Mouse (Mus musculus): Measurements from ENCODE around the gene Ccl8. TPM values are rescaled to one million over a fixed set of nuclear protein-coding genes. Genes with fewer than 3 reads are reported as not detected.
A peak's percentile ranks its signal among the peaks of the same experiment; 100 is the strongest.

Ccl8 gene
- polyA plus RNA-seq, 1 experiment from 2014 or later, result not detected

DNA sequence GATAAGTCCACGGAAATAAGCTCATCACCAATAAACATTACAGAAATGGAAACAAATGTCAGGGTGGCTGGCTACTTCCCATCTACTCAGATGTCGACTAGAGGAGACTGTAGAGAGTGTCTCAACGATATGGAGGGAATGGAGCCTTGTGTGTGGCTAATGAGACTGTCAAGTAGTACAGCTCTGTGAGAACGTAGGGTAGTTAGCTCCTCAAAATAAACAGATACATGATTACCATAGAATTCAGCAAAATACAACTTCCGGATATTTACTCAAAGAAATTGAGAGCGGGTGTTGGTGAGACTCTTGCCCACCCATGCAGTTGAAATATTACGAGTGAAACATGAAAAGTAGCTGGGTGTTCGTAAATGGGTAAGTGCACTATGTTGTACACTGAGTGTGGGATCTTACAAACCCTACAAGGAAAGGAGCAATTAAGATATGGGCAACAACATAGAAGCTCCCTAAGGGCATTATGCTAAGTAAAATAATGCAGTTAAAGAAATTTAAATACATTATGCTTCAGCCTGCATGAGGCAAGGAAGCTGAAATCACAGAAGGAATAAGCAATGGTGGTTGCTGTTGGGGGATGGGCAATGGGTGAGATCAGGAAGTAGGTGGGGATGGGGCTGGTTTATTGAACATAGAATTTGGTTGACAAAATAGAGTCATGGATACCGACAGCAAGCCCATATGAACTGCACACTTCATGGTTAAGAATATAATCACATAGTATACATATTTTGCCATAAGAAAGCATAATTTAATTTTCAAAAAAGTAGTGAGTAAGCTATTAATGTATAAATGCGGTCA lies 15.3 kb upstream of the Ccl8 start:
- Histone ChIP-seq H3K4me3 (ENCODE audit: low read length) (no peak overlapping the region), H3K4me1 (ENCODE audit: insufficient read depth, low read length) (no peaks in the 10 kb centered on the region), H3K4me2 (replicated peaks; ENCODE audit: low read depth, low read length) (no peak overlapping the region), H3K9me3 (ENCODE audit: low read length) (no peaks in the 10 kb centered on the region), H3K9ac (replicated peaks; ENCODE audit: low read length) (no peak overlapping the region), H3K36me3 (ENCODE audit: insufficient read depth, low read length) (no peaks in the 10 kb centered on the region), H3K27me3 (ENCODE audit: insufficient read depth, low read length) (no peaks in the 10 kb centered on the region), H3K27ac (ENCODE audit: low read length) (no peak overlapping the region)
- WGBS, result 80% methylated on average over 10 of the region's 10 CpGs
- no peak for ATAC-seq (ENCODE audit: low FRiP score, low TSS enrichment)

DNA sequence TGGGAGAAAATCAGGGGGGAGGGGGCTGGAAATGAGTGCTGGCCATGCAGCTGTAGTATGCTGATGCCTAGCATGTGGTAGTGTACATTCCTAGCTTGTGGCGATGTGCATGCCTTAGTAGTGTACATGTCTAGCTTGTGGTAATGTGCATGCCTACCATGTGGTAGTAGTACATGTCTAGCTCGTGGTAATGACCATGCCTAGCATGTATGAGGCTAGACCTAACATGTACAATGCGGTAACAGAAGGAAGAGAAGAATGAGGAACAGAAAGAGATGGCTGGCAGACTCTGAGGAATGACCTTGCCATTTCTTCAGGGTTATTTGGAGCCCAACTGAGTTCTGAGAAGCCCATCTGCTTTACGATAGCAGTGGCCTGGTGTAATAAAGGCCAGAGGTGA lies 13.9 kb upstream of the Ccl8 start:
- Histone ChIP-seq H3K36me3 (ENCODE audit: insufficient read depth, low read length) (no peaks in the 10 kb centered on the region), H3K27me3 (ENCODE audit: insufficient read depth, low read length) (no peaks in the 10 kb centered on the region), H3K4me1 (ENCODE audit: insufficient read depth, low read length) (no peaks in the 10 kb centered on the region), H3K27ac (ENCODE audit: low read length) (no peak overlapping the region), H3K4me2 (replicated peaks; ENCODE audit: low read depth, low read length) (no peak overlapping the region), H3K9ac (replicated peaks; ENCODE audit: low read length) (no peak overlapping the region), H3K4me3 (ENCODE audit: low read length) (no peak overlapping the region), H3K9me3 (ENCODE audit: low read length) (no peaks in the 10 kb centered on the region)
- no peak for ATAC-seq (ENCODE audit: low FRiP score, low TSS enrichment)
- 76% methylated on average over 4 of the region's 4 CpGs for WGBS

DNA sequence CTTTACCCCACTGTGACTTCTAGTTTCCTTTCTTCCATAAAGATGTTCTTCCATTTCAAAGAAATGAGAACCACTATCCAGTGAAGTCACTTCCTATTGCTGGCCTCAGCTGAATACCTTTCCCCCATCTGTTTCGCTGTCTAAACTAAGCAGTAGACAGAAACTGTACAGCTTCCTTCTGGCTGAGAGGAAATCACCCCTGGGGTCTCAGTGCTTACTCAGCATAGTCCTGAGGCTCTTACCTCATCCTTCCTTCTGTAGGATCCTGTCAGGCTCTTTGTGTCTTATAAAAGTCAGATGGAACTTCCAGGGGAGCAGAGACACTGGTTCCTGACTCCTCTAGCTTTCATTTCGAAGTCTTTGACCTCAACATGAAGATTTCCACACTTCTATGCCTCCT lies 13.5 kb upstream of the Ccl8 start, which contains the start of gene Ccl12:
Ccl12 (plus strand) TSS at position 317 of the 400 bp plus-strand sequence.
- Histone ChIP-seq H3K36me3 (ENCODE audit: insufficient read depth, low read length) (no peaks in the 10 kb centered on the region), H3K9ac (replicated peaks; ENCODE audit: low read length) (no peak within 1 kb of the TSS), H3K27me3 (ENCODE audit: insufficient read depth, low read length) (no peaks in the 10 kb centered on the region), H3K27ac (ENCODE audit: low read length) (no peak within 1 kb of the TSS), H3K4me3 (ENCODE audit: low read length) (no peak within 1 kb of the TSS), H3K4me2 (replicated peaks; ENCODE audit: low read depth, low read length) (no peak within 1 kb of the TSS), H3K9me3 (ENCODE audit: low read length) (no peaks in the 10 kb centered on the region), H3K4me1 (ENCODE audit: insufficient read depth, low read length) (no peaks in the 10 kb centered on the region)
- WGBS, result 65% methylated on average over 2 of the region's 2 CpGs
- ATAC-seq (ENCODE audit: low FRiP score, low TSS enrichment), result no peak

DNA sequence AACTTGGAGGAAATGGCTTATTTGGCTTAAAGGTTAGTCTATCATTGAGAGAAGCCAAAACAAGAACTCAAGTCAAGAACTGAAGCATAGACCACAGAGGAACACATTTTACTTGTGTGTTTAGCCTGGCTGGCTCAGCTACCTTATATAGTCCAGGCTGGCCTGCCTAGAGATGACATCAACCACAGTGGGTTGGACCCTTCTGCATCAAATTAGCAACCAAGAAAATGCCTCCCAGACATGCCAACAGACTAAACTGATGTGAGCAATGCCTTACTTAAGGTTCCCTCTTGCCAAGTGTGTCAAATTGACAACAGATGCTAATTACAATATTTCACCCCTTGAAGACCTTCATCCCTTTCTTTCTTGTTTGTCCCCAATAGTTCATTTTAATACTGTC lies 5.4 kb upstream of the Ccl8 start:
- H3K4me2 ChIP-seq (replicated peaks; ENCODE audit: low read depth, low read length), result no peak overlapping the region
- no peaks in the 10 kb centered on the region for H3K4me1 ChIP-seq (ENCODE audit: insufficient read depth, low read length)
- H3K27me3 ChIP-seq (ENCODE audit: insufficient read depth, low read length), result no peaks in the 10 kb centered on the region
- no peaks in the 10 kb centered on the region for H3K36me3 ChIP-seq (ENCODE audit: insufficient read depth, low read length)
- no peaks in the 10 kb centered on the region for H3K9me3 ChIP-seq (ENCODE audit: low read length)
- ATAC-seq (ENCODE audit: low FRiP score, low TSS enrichment), result no peak
- no peak overlapping the region for H3K9ac ChIP-seq (replicated peaks; ENCODE audit: low read length)
- H3K4me3 ChIP-seq (ENCODE audit: low read length), result no peak overlapping the region
- no peak overlapping the region for H3K27ac ChIP-seq (ENCODE audit: low read length)

DNA sequence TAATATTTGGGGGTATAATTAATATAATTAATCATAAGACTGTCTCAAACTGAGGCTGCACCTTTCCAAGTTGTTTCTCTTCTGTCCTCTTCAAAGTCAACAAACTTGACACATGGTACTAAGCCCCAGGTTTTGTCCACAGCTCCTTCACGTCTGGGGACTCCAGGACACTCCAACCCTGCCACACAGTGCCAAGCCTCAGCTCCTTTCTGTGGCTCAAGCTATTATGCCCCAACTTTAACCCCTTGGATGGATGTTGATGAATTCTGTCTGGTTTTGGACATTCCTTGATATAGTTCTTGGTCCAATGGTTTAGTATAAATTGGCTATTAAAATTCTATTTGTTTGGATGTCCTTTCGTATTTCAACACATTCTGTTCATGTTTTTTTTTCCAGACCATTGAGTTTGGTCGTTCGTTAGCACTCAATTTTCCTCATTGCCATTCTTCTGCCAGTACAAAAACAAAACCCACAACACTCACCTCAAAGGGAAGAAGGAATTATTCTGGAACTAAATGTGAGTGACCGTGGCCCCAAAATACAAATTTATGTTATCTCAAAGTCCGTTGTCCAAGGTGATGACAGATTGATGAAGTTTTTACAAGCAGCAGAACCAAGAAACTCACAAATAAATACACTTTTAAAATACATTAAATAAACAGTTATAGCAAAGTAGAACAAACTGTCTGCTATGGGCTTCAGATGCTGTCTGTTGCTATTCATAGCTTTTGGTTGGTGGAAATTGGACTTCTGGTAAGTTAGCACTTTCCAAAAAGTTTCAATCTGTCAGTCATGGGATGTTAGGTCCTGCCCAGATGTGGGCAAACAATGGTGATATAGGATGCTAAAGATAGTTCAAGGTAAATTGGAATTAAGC lies 4.4 kb upstream of the Ccl8 start:
- H3K4me1 ChIP-seq (ENCODE audit: insufficient read depth, low read length), result no peaks in the 10 kb centered on the region
- no peaks in the 10 kb centered on the region for H3K36me3 ChIP-seq (ENCODE audit: insufficient read depth, low read length)
- no peaks in the 10 kb centered on the region for H3K27me3 ChIP-seq (ENCODE audit: insufficient read depth, low read length)
- H3K9me3 ChIP-seq (ENCODE audit: low read length), result no peaks in the 10 kb centered on the region
- no peak overlapping the region for H3K4me2 ChIP-seq (replicated peaks; ENCODE audit: low read depth, low read length)
- no peak for ATAC-seq (ENCODE audit: low FRiP score, low TSS enrichment)
- no peak overlapping the region for H3K4me3 ChIP-seq (ENCODE audit: low read length)
- H3K27ac ChIP-seq (ENCODE audit: low read length), result no peak overlapping the region
- H3K9ac ChIP-seq (replicated peaks; ENCODE audit: low read length), result no peak overlapping the region
- WGBS, result 43% methylated on average over 6 of the region's 6 CpGs

DNA sequence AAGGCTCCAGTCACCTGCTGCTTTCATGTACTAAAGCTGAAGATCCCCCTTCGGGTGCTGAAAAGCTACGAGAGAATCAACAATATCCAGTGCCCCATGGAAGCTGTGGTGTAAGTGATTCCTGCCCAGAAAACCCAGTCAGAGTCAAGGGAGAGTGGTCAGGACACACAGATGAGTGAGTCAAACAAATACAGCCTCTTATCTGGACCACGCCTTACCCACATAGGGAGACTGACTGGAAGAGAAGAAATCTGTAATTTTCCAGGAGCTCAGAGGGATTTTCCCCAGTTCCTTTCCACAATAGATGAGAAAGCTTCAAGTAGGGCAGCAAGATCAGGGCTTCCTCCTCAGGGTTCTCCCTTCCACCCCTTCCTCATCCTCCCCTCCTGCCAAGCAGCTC lies 1.1 kb downstream of the Ccl8 start:
- H3K27ac ChIP-seq (ENCODE audit: low read length), result no peak overlapping the region
- no peaks in the 10 kb centered on the region for H3K36me3 ChIP-seq (ENCODE audit: insufficient read depth, low read length)
- H3K4me1 ChIP-seq (ENCODE audit: insufficient read depth, low read length), result no peaks in the 10 kb centered on the region
- no peak overlapping the region for H3K4me2 ChIP-seq (replicated peaks; ENCODE audit: low read depth, low read length)
- no peaks in the 10 kb centered on the region for H3K27me3 ChIP-seq (ENCODE audit: insufficient read depth, low read length)
- ATAC-seq (ENCODE audit: low FRiP score, low TSS enrichment), result no peak
- H3K9me3 ChIP-seq (ENCODE audit: low read length), result no peaks in the 10 kb centered on the region
- 88% methylated on average over 3 of the region's 3 CpGs for WGBS
- H3K9ac ChIP-seq (replicated peaks; ENCODE audit: low read length), result no peak overlapping the region
- H3K4me3 ChIP-seq (ENCODE audit: low read length), result no peak overlapping the region

DNA sequence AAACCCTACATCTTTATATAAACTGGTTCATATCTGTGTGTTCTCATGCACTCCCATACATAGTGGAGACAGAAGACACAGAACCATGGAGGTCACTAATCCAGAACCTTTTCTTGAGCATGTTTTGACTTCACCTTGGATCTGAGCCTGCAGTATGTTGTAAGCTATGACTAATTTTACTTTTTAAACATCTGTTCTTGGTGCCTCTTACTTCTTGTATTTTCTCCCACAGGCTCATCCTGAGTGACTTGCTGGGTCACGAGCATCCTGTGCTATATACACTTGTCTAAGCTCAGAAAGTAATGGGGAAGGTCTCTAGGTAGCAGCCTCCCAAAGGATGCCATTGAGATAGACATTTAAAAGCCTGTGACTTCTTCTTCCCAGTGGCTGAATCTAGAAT lies 18.0 kb downstream of the Ccl8 start:
- whole genome bisulfite sequencing, result 86% methylated on average over 1 of the region's 1 CpGs
- no peak for ATAC-seq (ENCODE audit: low FRiP score, low TSS enrichment)

DNA sequence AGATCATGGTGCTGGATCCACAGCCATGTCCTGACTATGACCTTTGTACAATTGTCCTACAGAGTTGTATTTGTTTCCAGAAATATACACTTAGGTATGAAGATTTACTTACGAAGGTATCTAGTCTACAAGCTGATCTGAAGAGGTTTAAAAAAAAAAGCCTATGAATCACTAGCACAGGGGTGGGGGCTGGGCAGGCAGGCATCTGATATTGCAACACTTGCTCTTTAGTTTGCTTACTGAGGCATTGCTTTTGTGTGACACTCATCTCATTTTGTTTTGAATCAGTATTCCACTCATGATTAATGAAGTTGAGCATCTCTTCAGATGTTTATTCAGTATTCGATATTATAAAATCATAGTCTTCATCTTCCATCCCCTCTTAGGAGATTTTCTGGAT lies 21.2 kb downstream of the Ccl8 start:
- ATAC-seq (ENCODE audit: low FRiP score, low TSS enrichment), result no peak
- Histone ChIP-seq H3K27ac (ENCODE audit: low read length) (no peak overlapping the region), H3K27me3 (ENCODE audit: insufficient read depth, low read length) (no peaks in the 10 kb centered on the region), H3K4me1 (ENCODE audit: insufficient read depth, low read length) (peaks cover 15% of the 10 kb centered on the region), H3K36me3 (ENCODE audit: insufficient read depth, low read length) (no peaks in the 10 kb centered on the region), H3K4me2 (replicated peaks; ENCODE audit: low read depth, low read length) (no peak overlapping the region), H3K9me3 (ENCODE audit: low read length) (no peaks in the 10 kb centered on the region), H3K4me3 (ENCODE audit: low read length) (no peak overlapping the region), H3K9ac (replicated peaks; ENCODE audit: low read length) (no peak overlapping the region)
- WGBS, result 92% methylated on average over 2 of the region's 2 CpGs

More for the DNA sequence above, 18.0 kb downstream of the Ccl8 start:
- no peaks in the 10 kb centered on the region for H3K27me3 ChIP-seq (ENCODE audit: insufficient read depth, low read length)
- peaks cover 6% of the 10 kb centered on the region for H3K4me1 ChIP-seq (ENCODE audit: insufficient read depth, low read length)
- no peaks in the 10 kb centered on the region for H3K36me3 ChIP-seq (ENCODE audit: insufficient read depth, low read length)
- H3K4me3 ChIP-seq (ENCODE audit: low read length), result no peak overlapping the region
- no peak overlapping the region for H3K27ac ChIP-seq (ENCODE audit: low read length)
- H3K9me3 ChIP-seq (ENCODE audit: low read length), result no peaks in the 10 kb centered on the region
- H3K4me2 ChIP-seq (replicated peaks; ENCODE audit: low read depth, low read length), result no peak overlapping the region
- H3K9ac ChIP-seq (replicated peaks; ENCODE audit: low read length), result no peak overlapping the region

DNA sequence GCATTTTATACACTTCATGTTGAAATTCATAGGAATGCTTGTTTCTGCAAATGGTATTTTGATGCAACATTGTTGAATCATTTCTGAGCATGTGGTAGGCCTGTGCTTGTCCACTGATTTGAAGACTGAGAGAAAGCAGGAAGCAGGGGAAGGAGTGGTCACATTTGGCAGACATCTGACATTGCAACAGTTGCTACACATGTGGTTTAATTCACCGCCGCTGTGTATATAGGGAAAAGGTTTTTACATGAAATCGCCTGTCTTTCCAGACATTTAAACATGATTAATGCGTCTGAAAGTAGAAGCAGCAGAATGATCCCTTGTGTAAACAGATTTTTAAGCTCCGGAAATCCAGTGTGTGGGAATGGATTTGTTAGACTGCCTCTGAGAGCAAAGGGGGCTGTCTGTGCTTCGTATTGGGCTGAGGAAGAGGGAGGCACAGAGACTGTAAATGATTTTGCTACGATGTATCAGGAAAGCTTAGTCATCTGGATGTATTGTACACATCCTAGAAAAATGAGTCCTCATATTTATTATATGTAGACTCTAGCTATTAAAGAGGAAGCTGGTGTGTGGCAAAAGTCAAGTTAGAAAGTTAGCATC lies 24.6 kb downstream of the Ccl8 start:
- peaks cover 15% of the 10 kb centered on the region for H3K4me1 ChIP-seq (ENCODE audit: insufficient read depth, low read length)
- peak; percentile 79 for ATAC-seq (ENCODE audit: low FRiP score, low TSS enrichment)
- H3K9ac ChIP-seq (replicated peaks; ENCODE audit: low read length), result no peak overlapping the region
- WGBS, result 20% methylated on average over 7 of the region's 7 CpGs
- H3K4me2 ChIP-seq (replicated peaks; ENCODE audit: low read depth, low read length), result no peak overlapping the region
- no peaks in the 10 kb centered on the region for H3K27me3 ChIP-seq (ENCODE audit: insufficient read depth, low read length)
- no peaks in the 10 kb centered on the region for H3K9me3 ChIP-seq (ENCODE audit: low read length)
- no peak overlapping the region for H3K4me3 ChIP-seq (ENCODE audit: low read length)
- H3K27ac ChIP-seq (ENCODE audit: low read length), result peak overlapping the region; percentile 76
- H3K36me3 ChIP-seq (ENCODE audit: insufficient read depth, low read length), result no peaks in the 10 kb centered on the region
